Mouse (Mus musculus) bone marrow, adult 2 months (tissue): Measurements from ENCODE around the gene Svop. TPM values are rescaled to one million over a fixed set of nuclear protein-coding genes. Genes with fewer than 3 reads are reported as not detected.

ENCODE experiments used
- H3K27ac ChIP-seq: fragments of 200-500 bp; 2 replicates; pipeline ENCODE4 v1.5.1; 2012; ENCODE audit warnings: low read depth, mild to moderate bottlenecking, control low read depth, inconsistent platforms, low read length; ENCODE audit not compliant: control insufficient read depth, poor library complexity, insufficient read depth
- H3K4me1 ChIP-seq: fragments of 200-500 bp; 2 replicates; pipeline ENCODE4 v1.6.1; 2011; ENCODE audit warnings: low read length; ENCODE audit not compliant: control insufficient read depth, insufficient read depth
- H3K4me3 ChIP-seq: fragments of 200-500 bp; replicated peaks from 2 replicates; pipeline ENCODE3; 2011; ENCODE audit warnings: mild to moderate bottlenecking, low read depth, low read length, control low read depth; ENCODE audit not compliant: control insufficient read depth
- CTCF ChIP-seq: fragments of 200-500 bp; IDR thresholded peaks from 2 replicates; pipeline ENCODE4 v1.5.1; 2011; ENCODE audit warnings: low read length, control low read depth; ENCODE audit not compliant: control insufficient read depth, insufficient read depth
- POLR2A ChIP-seq: fragments of 200-500 bp; IDR thresholded peaks from 2 replicates; pipeline ENCODE4 v1.6.1; 2011; ENCODE audit warnings: low read depth, mild to moderate bottlenecking, control low read depth, low read length, borderline replicate concordance; ENCODE audit not compliant: control insufficient read depth
- WGBS: fragments of 180-500 bp; shearing (Covaris S2); methylation state at CpG from one replicate; pipeline ENCODE4 v1.1.7; 2018; 5-methylcytosine and 5-hydroxymethylcytosine counted together
- polyA plus RNA-seq: library from polyadenylated mRNA; stranded (reverse); fragments of >200 nt; gene quantifications from 2 replicates; pipeline ENCODE4 v1.2.4, GENCODE M21; 2011; ENCODE audit warnings: low replicate concordance; ENCODE audit not compliant: missing spikeins, insufficient read depth, insufficient read length

Svop gene
- polyA plus RNA-seq, 1 experiment: not detected

DNA sequence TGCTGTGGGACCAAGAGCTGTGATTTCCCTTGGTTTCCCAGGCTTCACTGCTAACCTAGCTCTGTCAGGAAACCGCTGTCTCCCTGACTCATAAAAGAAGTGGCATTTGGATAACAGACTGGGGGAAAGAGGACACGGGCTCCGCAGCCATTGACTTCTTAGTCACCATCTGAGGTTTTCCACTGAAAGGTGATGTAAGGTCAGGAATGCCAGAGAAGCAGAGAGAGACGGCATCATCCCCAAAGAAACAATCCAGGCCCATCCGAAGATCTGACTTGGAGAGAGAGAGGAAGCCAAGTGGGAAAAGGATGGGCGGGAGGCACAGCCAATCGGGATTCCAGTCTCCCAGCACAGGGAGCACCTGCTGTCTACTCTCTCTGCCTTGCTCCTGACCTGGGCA, 100.2 kb downstream of the Svop start:
- WGBS: 91% methylated on average over 7 of the region's 7 CpGs
- Histone ChIP-seq H3K4me3 (no peak overlapping the region), H3K27ac (no peak overlapping the region), H3K4me1 (no peaks in the 10 kb centered on the region; the same call in 1 of the 2 replicates)
- TF ChIP-seq POLR2A (no peak), CTCF (no peak)

DNA sequence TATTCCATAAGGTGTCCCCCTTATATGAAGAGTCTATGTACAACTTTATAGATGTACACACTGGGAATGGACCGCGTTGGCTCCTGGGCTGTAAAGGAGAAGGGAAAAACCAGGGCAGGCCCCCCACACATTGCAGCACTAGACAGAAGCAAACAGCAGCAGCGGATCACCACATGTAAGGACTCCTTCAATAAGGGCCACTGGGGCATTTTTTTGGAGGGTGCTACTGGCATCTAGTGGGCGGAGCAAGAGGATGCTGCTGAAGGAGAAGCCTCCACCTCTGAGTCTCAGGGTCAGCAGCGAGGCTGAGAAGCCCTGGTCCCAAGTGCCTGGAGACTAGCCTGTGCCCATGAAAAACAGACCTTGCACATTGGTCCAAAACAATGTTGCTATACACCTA, 100.8 kb downstream of the Svop start:
- TF ChIP-seq POLR2A: no peak
- TF ChIP-seq CTCF: 0 out of 2 replicates have a peak, but pooled peaks have one; percentile 22
- Histone ChIP-seq H3K4me1 (no peaks in the 10 kb centered on the region; the same call in 1 of the 2 replicates), H3K4me3 (no peak overlapping the region), H3K27ac (no peak overlapping the region; the same call in 1 of the 2 replicates)
- whole genome bisulfite sequencing: 82% methylated on average over 5 of the region's 5 CpGs

GRCm38 (mm10) chr5:113989437-113990024, 101.8 kb downstream of the Svop start:
- peak overlapping the region; percentile 45 for H3K27ac ChIP-seq
- TF ChIP-seq CTCF (no peak), POLR2A (0 out of 2 replicates have a peak, but pooled peaks have one; percentile 28)
- H3K4me1 ChIP-seq: peaks cover 2% of the 10 kb centered on the region; the same call in 1 of the 2 replicates
- 65% methylated on average over 20 of the region's 20 CpGs for WGBS
- H3K4me3 ChIP-seq: peak overlapping the region; percentile 59

GRCm38 (mm10) chr5:113986182-113986961, 105.0 kb downstream of the Svop start:
- WGBS: 62% methylated on average over 9 of the region's 9 CpGs
- H3K4me3 ChIP-seq: peak overlapping the region; percentile 9

DNA sequence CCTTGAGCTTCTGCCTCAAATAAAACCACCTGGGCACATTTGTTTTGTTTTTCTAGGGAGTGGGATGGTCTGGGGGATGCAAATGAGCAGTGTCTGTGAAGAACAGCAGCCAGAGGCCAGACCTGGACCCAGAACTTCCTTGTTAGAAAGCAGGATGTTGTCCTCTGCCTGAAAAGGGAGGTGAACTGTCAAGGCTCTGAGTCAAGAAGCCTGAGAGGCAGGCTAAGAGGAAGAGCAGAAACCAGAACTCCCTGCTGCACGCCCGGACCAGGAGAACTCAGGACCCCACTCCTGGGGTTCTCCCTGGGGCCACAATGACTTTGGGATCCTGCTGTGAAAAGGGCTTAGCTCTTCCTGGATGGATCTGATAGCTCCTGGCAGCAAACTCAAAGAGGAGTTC, 105.6 kb downstream of the Svop start:
- WGBS: 45% methylated on average over 2 of the region's 2 CpGs
- no peak for TF ChIP-seq CTCF
- TF ChIP-seq POLR2A: no peak
- Histone ChIP-seq H3K4me3 (no peak overlapping the region), H3K27ac (peak overlapping the region; percentile 67), H3K4me1 (peaks cover 5% of the 10 kb centered on the region)

More at GRCm38 (mm10) chr5:113986182-113986961, 105.0 kb downstream of the Svop start:
- Histone ChIP-seq H3K27ac (peak overlapping the region; percentile 67), H3K4me1 (peaks cover 5% of the 10 kb centered on the region)
- TF ChIP-seq POLR2A (no peak), CTCF (no peak)

- TF ChIP-seq POLR2A (no peak), CTCF (no peak)
- Histone ChIP-seq H3K4me3 (peak overlapping the region; percentile 21), H3K27ac (peak overlapping the region; percentile 74), H3K4me1 (peaks cover 5% of the 10 kb centered on the region)
- WGBS: 75% methylated on average over 13 of the region's 13 CpGs
Measured at GRCm38 (mm10) chr5:113984025-113984740, 107.2 kb downstream of the Svop start.

- Histone ChIP-seq H3K4me1 (peaks cover 5% of the 10 kb centered on the region), H3K4me3 (no peak overlapping the region)
Measured at GRCm38 (mm10) chr5:113983541-113983940, 107.8 kb downstream of the Svop start.

GRCm38 (mm10) chr5:113981843-113982242, 109.5 kb downstream of the Svop start:
- Histone ChIP-seq H3K4me1 (peaks cover 5% of the 10 kb centered on the region), H3K4me3 (no peak overlapping the region), H3K27ac (peak overlapping the region; percentile 47)
- TF ChIP-seq POLR2A (no peak), CTCF (no peak)
- 91% methylated on average over 8 of the region's 8 CpGs for WGBS

More at GRCm38 (mm10) chr5:113983541-113983940, 107.8 kb downstream of the Svop start:
- TF ChIP-seq CTCF (no peak), POLR2A (no peak)
- peak overlapping the region; percentile 74 for H3K27ac ChIP-seq
- 71% methylated on average over 6 of the region's 6 CpGs for WGBS
